Mouse (Mus musculus) left cerebral cortex, postnatal 10 days (tissue): ENCODE results near the gene Adgrg7. TPM values are rescaled to one million over a fixed set of nuclear protein-coding genes. Genes with fewer than 3 reads are reported as not detected.

Source experiments
- DNase-seq, 2 experiments: peaks; one replicate each; pipeline ENCODE4 v3.0.0; 2021 to 2022; ENCODE audit warnings: low spot score in 2 of 2, mixed read lengths in 1 of 2; ENCODE audit errors: extremely low spot score in 1 of 2
- intact Hi-C: fragments of 180-260 bp; cut with DNase I; formaldehyde crosslinking; loops from one replicate; pipeline ENCODE4 v1.15.1; 2025
- total RNA-seq, 2 experiments: library from RNA; stranded (reverse); gene quantifications; 2 replicates each; pipeline ENCODE4 v1.2.3; 2021

Adgrg7 gene
- total RNA-seq, 2 experiments from 2014 or later = not detected

DNA sequence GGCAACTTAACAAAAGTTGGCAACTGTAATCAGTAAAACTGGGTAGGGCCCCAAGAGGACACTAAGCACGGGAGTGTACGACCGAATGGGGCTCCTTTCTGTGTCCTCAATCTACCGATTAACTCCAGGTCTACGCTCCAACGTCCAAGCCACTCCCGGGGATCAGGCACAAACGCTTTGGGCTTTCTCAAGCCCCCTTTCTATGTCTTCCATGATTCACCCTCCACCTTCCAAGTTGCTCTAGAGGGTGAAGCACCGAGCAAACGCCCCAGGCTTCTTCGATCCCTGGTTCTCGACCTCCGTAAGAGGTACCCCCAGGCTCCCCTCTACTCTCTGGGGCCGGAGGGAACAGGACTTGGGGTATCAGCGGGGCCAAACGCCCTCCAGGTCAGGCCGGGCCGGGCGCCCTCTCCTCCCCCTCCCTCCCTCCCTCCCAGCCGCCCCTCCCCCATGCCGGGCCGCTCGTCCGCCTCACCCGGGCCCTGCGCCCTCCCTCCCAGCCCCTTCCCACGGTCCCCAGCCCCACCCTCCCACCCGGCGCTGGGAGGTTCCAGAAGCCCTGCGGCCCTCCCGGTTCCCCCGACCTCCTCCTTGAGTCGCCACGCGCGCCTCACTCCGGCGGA lies 79.0 kb downstream of the Adgrg7 start:
- peak in 1 of 2 experiments; percentile 9 for DNase-seq
- intact Hi-C loops = no loop called here

DNA sequence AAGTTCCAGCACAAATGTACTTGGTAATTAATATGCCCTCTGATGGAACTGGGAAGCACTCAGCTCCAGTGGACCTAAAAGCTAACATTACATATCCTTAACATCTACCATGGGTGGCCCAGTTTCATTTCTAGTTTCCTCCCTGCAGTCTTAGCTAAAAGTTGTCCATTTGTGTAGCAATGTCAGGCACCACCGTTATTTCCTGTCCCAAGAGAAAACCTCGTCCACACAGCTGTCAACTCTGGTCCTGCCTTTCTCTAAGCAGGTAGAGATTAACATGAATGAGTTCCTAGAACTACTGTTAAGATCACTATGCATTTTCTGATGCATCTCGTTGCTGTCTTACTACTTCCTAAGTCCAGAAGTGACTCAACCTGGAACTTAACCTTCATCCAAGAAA lies 80.0 kb downstream of the Adgrg7 start:
- no peak for DNase-seq
- intact Hi-C loops = no loop called here

DNA sequence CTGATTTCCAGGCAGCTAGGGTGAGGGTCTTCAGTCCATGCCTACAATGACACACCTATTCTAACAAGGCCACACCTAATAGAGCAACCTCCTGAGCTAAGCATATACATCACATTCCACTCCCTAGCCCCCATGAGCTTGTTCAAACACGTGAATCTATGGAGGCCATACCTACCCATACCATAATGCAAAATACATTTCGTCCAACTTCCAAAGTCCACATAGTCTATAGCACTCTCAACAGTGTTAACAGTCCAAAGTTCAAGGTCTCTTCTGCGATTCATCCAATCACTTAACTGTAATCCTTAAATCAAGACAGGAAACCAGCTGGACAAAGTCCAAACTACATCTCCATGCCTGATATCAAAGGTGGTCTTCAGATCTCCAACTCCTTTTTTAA lies 85.6 kb downstream of the Adgrg7 start:
- DNase-seq = no peak
- intact Hi-C loops = no loop called here

DNA sequence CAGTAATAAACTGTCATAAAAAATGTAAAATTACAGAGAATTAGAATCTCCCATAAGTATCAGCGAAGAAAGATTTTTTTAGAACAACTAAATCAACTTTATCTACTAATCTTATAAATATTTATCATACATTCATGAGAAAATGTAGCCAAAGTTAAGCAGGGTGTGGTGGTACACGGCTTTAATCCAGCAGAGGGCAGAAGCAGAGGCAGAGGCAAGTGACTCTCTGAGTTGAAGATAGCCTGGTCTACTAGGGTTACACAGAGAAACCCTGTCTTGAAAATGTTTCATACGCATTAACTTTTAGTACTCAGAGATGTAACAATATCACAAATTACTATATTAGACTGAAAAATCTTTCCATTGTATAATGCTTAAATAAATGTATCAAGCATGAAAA lies 89.9 kb downstream of the Adgrg7 start:
- intact Hi-C loops = loop anchor here (10.0 kb wide), 1 partner anchor 541 kb away; no protein-coding TSS in a partner anchor

DNA sequence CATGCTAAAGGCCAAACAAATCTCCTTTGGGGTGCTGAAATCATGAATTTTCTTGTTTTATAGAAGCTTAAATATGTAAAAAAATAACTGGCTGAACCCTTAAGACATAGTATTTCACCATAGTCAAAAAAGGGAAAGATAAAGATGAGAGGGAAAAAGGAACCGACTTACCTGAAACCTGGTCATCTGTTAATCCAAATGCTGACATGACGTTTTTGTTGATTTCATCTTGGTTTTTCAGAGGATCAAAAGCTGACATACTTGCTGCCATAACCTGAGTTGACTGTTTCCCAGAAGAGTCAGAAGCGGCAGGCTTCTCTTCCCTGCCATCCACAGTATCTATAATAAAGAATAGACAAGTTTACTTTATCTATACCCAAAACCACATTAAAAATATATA lies 94.8 kb downstream of the Adgrg7 start:
- no peak for DNase-seq
- intact Hi-C loops = loop anchor here (10.0 kb wide), 1 partner anchor 536 kb away; no protein-coding TSS in a partner anchor

More for the DNA sequence above, 89.9 kb downstream of the Adgrg7 start:
- DNase-seq = no peak

DNA sequence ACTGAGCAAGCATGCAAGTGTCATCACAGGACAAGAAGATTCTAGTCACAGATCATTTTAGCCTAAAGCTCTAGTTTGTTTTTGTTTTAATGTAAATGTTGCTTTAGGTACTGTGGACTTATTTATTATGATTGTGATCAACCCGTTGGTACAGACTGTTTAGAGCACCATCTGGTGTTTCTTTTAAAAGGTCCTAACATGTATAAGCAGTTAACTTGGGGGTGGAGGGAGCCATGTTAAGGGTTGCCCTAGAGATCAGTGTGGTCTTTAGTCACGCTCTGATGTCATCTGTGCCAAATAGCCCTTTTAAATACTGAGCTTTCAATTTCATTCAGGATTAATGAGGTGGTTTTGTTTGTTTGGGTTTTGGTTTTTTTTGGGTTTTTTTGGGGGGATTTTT lies 99.2 kb downstream of the Adgrg7 start:
- intact Hi-C loops = no loop called here
- DNase-seq = no peak

DNA sequence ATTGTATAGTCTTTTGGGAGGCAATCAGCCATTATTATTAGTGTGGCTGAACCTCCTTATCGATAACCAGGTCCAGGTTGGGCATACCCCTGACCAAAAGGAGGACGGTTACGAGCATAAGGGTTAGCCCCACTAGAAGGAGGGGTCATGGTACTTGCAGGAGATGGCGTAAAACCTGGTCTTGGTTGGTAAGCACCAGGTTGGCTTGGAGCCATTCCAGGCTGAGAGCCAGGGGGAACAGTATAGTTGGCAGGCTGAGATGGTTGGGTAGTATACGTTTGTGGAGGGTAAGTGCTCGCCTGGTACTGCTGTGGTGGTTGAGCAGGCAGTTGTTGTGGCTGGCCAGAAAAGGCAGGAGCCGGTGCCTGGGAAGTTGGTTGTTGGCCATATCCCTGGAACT lies 104.9 kb downstream of the Adgrg7 start:
- DNase-seq = no peak
- intact Hi-C loops = no loop called here

DNA sequence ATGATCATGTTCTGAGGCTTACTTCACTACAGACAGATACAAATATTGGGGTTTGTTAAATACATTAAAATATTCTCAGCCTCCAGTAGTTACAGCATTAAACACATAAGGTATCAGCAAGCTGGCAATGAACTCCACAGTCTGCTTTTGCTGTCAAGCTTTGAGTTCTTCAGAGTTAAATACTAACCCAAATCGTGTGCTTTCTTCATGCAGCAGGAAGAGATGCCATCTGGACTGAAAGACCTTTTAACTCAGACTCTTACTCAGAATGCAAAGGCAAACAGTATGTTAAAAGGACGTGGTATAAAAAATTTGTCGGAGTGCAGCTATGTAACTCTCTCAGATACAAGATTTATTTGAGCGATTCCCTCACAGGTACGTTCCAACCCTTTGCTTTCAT lies 108.9 kb downstream of the Adgrg7 start:
- intact Hi-C loops = loop anchor here (10.0 kb wide), 1 partner anchor 512 kb away; no protein-coding TSS in a partner anchor
- DNase-seq = no peak

DNA sequence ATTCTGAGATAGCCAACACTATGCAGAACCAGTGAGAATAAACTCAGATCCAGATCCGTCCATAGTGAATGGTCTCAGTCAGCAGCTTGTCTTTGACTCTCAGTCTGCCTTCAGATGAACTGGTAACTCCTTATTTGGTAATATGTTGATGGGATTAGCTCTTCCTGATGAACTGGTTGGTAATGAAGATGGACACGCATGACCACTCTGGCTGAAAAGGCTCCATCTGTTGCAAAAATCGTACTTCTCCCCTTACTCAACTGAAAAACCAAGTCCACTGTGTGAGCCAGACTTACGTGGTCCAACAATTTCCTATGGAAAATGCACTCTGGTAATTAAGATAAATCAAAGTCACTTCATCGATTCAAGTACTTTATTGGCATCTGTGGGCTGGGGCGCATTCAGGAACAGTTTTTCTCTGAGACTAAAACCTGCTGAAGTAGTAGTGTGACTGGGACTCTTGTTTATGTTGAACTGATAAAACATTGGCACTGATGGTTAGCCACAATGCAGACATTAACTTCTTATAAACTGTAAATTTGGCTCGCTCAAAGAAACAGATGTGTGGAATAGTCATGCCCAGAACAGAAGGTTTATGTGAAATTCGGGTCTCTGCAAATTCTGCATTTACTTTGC lies 114.5 kb downstream of the Adgrg7 start:
- DNase-seq = no peak

DNA sequence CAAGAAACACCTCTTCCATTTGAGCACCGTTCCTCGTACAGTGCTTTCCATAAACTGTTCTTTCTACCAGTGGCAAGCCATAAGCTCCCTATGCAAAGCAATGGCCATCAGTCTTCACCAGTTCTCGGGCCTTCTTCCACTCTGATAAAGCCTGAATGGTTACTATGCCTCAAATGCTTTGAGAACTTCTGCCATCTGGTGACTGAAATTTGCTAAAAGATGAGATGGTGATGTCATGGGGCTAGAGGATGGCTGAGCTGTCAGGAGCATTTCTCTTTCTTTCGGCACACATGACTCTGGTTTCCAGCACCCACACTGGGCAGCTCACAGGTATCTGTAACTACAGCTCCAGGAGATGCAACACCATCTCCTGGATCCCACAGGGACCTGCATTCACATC lies 118.5 kb downstream of the Adgrg7 start:
- peak in 1 of 2 experiments; percentile 36 for DNase-seq
- intact Hi-C loops = loop anchor here (5.0 to 10.0 kb wide), 2 partner anchors 152 to 365 kb away; no protein-coding TSS in a partner anchor

More for the DNA sequence above, 114.5 kb downstream of the Adgrg7 start:
- intact Hi-C loops = loop anchor here (10.0 kb wide), 1 partner anchor 506 kb away; no protein-coding TSS in a partner anchor

Other genes with a start within 250 kb of the Adgrg7 start
- 10 to 100 TPM; 80.4 to 83.3 TPM for gene Tfg, start 78.4 kb downstream of the Adgrg7 start, total RNA-seq
- gene Tmem45a, start 90.3 kb upstream of the Adgrg7 start, total RNA-seq = 1 to 10 TPM in 1 of 2 experiments, under 1 TPM in 1; 0.79 to 1.8 TPM
- 1 to 10 TPM; 3.2 to 3.3 TPM for gene Lnp1, start 132.2 kb upstream of the Adgrg7 start, total RNA-seq